ENCODE assay signal across 7 mouse cellular contexts in genomic region chr11:116023771-116024355, GRCm38 (mm10). TPM values are rescaled to one million over a fixed set of nuclear protein-coding genes. Genes with fewer than 3 reads are reported as not detected.
A peak's percentile ranks its signal among the peaks of the same experiment; 100 is the strongest.
DNase-seq lines count a peak whose midpoint lies in the region; ATAC-seq and TF ChIP-seq lines count a peak whose summit lies in the region.

No protein-coding gene starts in this region.

- peak overlapping the region; percentile 64 for H3K4me2 ChIP-seq in intestine, postnatal 0 days (replicated peaks; ENCODE audit: low read depth)

- no peaks in the 10 kb centered on the region for H3K4me1 ChIP-seq in cortical plate, adult 2 months (ENCODE audit: control insufficient read depth, insufficient read depth, low read length)
- no peaks in the 10 kb centered on the region for H3K4me1 ChIP-seq in intestine, postnatal 0 days (replicated peaks; ENCODE audit: control insufficient read depth, insufficient read depth, low read length)
- no peaks in the 10 kb centered on the region for H3K4me1 ChIP-seq in small intestine, adult 2 months (ENCODE audit: control insufficient read depth, insufficient read depth, insufficient read length, low read length)

- H3K9me3 ChIP-seq in intestine, postnatal 0 days (ENCODE audit: control insufficient read depth): no peaks in the 10 kb centered on the region

- H3K27me3 ChIP-seq in intestine, postnatal 0 days (replicated peaks; ENCODE audit: control insufficient read depth, insufficient read depth, low read length): no peaks in the 10 kb centered on the region
- no peaks in the 10 kb centered on the region for H3K27me3 ChIP-seq in small intestine, adult 2 months (ENCODE audit: control insufficient read depth, insufficient read depth, low read length)

- no peak for TF ChIP-seq POLR2A in cortical plate, adult 2 months (IDR thresholded peaks at IDR 0.05; ENCODE audit: extremely low read depth, insufficient read depth, low read length)
- no peak for TF ChIP-seq POLR2A in small intestine, adult 2 months (IDR thresholded peaks at IDR 0.05; ENCODE audit: low read depth, low read length)

- TF ChIP-seq CTCF in cortical plate, adult 2 months (IDR thresholded peaks at IDR 0.05; ENCODE audit: extremely low read depth, insufficient read depth, low read length): peak; percentile 45
- peak; percentile 87 for TF ChIP-seq CTCF in intestine, postnatal 0 days (IDR thresholded peaks at IDR 0.05; ENCODE audit: low read depth)
- peak; percentile 72 for TF ChIP-seq CTCF in small intestine, adult 2 months (IDR thresholded peaks at IDR 0.05; ENCODE audit: extremely low read depth, insufficient read length, insufficient replicate concordance, low read depth, low read length)

- H3K9ac ChIP-seq in intestine, postnatal 0 days (ENCODE audit: low read depth, low read length): peak overlapping the region; percentile 99

- peaks cover 14% of the 10 kb centered on the region for H3K36me3 ChIP-seq in intestine, postnatal 0 days (ENCODE audit: control insufficient read depth, insufficient read depth)
- peaks cover 20% of the 10 kb centered on the region for H3K36me3 ChIP-seq in small intestine, adult 2 months (ENCODE audit: control insufficient read depth, insufficient read depth, low read length)

- under 1% methylated on average over 56 of the region's 57 CpGs for WGBS in intestine, postnatal 0 days
- under 1% methylated on average over 57 of the region's 57 CpGs for WGBS in small intestine, adult 2 months

- peak; percentile 69 for ATAC-seq in granulocyte monocyte progenitor cell, adult 5-6 weeks (replicated peaks; ENCODE audit: poor library complexity, severe bottlenecking)
- peak; percentile 56 for ATAC-seq in intestine, postnatal 0 days
- ATAC-seq in megakaryocyte progenitor cell, adult 5-6 weeks (replicated peaks; ENCODE audit: poor library complexity): peak; percentile 66

- H3K27ac ChIP-seq in cortical plate, adult 2 months (ENCODE audit: insufficient read depth, low read length): peak overlapping the region; percentile 94
- H3K27ac ChIP-seq in intestine, postnatal 0 days (ENCODE audit: low read depth, low read length): peak overlapping the region; percentile 99
- H3K27ac ChIP-seq in small intestine, adult 2 months (ENCODE audit: insufficient read depth, low read depth, low read length): peak overlapping the region; percentile 98

- intact Hi-C loops in left cerebral cortex, postnatal 25 days (cut with DNase I): no loop called here

- peak; percentile 90 for DNase-seq in adrenal gland, postnatal 10 days
- peak; percentile 81 to 83 for DNase-seq in left cerebral cortex, postnatal 25 days (ENCODE audit: low spot score in 2 of 2)

- H3K4me3 ChIP-seq in cortical plate, adult 2 months (ENCODE audit: insufficient read depth, low read length): peak overlapping the region; percentile 91
- peak overlapping the region; percentile 99 for H3K4me3 ChIP-seq in intestine, postnatal 0 days (ENCODE audit: low read depth, low read length)
- peak overlapping the region; percentile 81 for H3K4me3 ChIP-seq in small intestine, adult 2 months (ENCODE audit: low read depth, low read length)

RNA-seq across cellular contexts. Expression of gene H3f3b, which starts 3.9 kb away (rescaled TPM):
- total RNA-seq in adrenal gland, postnatal 10 days (2021): 100 to 1,000 TPM; 401 to 426 TPM
- polyA plus RNA-seq in cortical plate, adult 2 months (2012; rRNA removed): 217 and 235 TPM in 2 replicates
- total RNA-seq in granulocyte monocyte progenitor cell, adult 5-6 weeks (2014; fragmentation: Nextera tagmentation): 447 and 460 TPM in 2 replicates
- 931 and 1,017 TPM in 2 replicates for total RNA-seq in granulocyte monocyte progenitor cell, adult 5-6 weeks (2017)
- 1,144 and 1,190 TPM in 2 replicates for polyA plus RNA-seq in intestine, postnatal 0 days (2015; fragmentation: Nextera tagmentation; extraction: Ambion mirVana)
- 100 to 1,000 TPM; 225 to 260 TPM for total RNA-seq in left cerebral cortex, postnatal 25 days (2021)
- 714 and 817 TPM in 2 replicates for total RNA-seq in megakaryocyte progenitor cell, adult 5-6 weeks (2015)
- 751 and 801 TPM in 2 replicates for total RNA-seq in megakaryocyte progenitor cell, adult 5-6 weeks (2017)
- 48.6 and 118 TPM in 2 replicates for polyA plus RNA-seq in small intestine, adult 2 months (2012; rRNA removed)

RNA-seq across cellular contexts. Expression of gene Unk, which starts 6.3 kb away (rescaled TPM):
- 10 to 100 TPM; 21.0 to 26.0 TPM for total RNA-seq in adrenal gland, postnatal 10 days (2021)
- polyA plus RNA-seq in cortical plate, adult 2 months (2012; rRNA removed): 31.1 and 33.4 TPM in 2 replicates
- total RNA-seq in granulocyte monocyte progenitor cell, adult 5-6 weeks (2014; fragmentation: Nextera tagmentation): 25.4 and 40.0 TPM in 2 replicates
- 15.2 and 19.9 TPM in 2 replicates for total RNA-seq in granulocyte monocyte progenitor cell, adult 5-6 weeks (2017)
- 7.4 and 8.8 TPM in 2 replicates for polyA plus RNA-seq in intestine, postnatal 0 days (2015; fragmentation: Nextera tagmentation; extraction: Ambion mirVana)
- total RNA-seq in left cerebral cortex, postnatal 25 days (2021): 10 to 100 TPM; 20.7 to 21.7 TPM
- total RNA-seq in megakaryocyte progenitor cell, adult 5-6 weeks (2015): 13.7 and 15.3 TPM in 2 replicates
- 14.2 and 18.7 TPM in 2 replicates for total RNA-seq in megakaryocyte progenitor cell, adult 5-6 weeks (2017)
- 10.4 and 21.5 TPM in 2 replicates for polyA plus RNA-seq in small intestine, adult 2 months (2012; rRNA removed)

RNA-seq across cellular contexts. Expression of gene Galk1, which starts 11.3 kb away (rescaled TPM):
- total RNA-seq in adrenal gland, postnatal 10 days (2021): 10 to 100 TPM; 67.0 to 90.6 TPM
- 19.2 and 20.4 TPM in 2 replicates for polyA plus RNA-seq in cortical plate, adult 2 months (2012; rRNA removed)
- 36.7 and 62.2 TPM in 2 replicates for total RNA-seq in granulocyte monocyte progenitor cell, adult 5-6 weeks (2014; fragmentation: Nextera tagmentation)
- 41.3 and 52.3 TPM in 2 replicates for total RNA-seq in granulocyte monocyte progenitor cell, adult 5-6 weeks (2017)
- 387 and 418 TPM in 2 replicates for polyA plus RNA-seq in intestine, postnatal 0 days (2015; fragmentation: Nextera tagmentation; extraction: Ambion mirVana)
- 10 to 100 TPM; 14.7 to 18.7 TPM for total RNA-seq in left cerebral cortex, postnatal 25 days (2021)
- total RNA-seq in megakaryocyte progenitor cell, adult 5-6 weeks (2015): 29.4 and 29.8 TPM in 2 replicates
- total RNA-seq in megakaryocyte progenitor cell, adult 5-6 weeks (2017): 46.5 and 52.7 TPM in 2 replicates
- polyA plus RNA-seq in small intestine, adult 2 months (2012; rRNA removed): 39.5 and 53.3 TPM in 2 replicates

RNA-seq across cellular contexts. Expression of gene Itgb4, which starts 49.4 kb away (rescaled TPM):
- 1 to 10 TPM; 3.1 to 4.7 TPM for total RNA-seq in adrenal gland, postnatal 10 days (2021)
- 8.0 and 8.2 TPM in 2 replicates for polyA plus RNA-seq in cortical plate, adult 2 months (2012; rRNA removed)
- total RNA-seq in granulocyte monocyte progenitor cell, adult 5-6 weeks (2014; fragmentation: Nextera tagmentation): not detected in 2 replicates
- not detected in 2 replicates for total RNA-seq in granulocyte monocyte progenitor cell, adult 5-6 weeks (2017)
- 16.6 and 17.8 TPM in 2 replicates for polyA plus RNA-seq in intestine, postnatal 0 days (2015; fragmentation: Nextera tagmentation; extraction: Ambion mirVana)
- 1 to 10 TPM; 3.7 to 6.6 TPM for total RNA-seq in left cerebral cortex, postnatal 25 days (2021)
- total RNA-seq in megakaryocyte progenitor cell, adult 5-6 weeks (2015): 0.05 and 0.15 TPM in 2 replicates
- total RNA-seq in megakaryocyte progenitor cell, adult 5-6 weeks (2017): 0.17 TPM in 1 of 2 replicates, not detected in the other
- polyA plus RNA-seq in small intestine, adult 2 months (2012; rRNA removed): 53.2 and 133 TPM in 2 replicates

RNA-seq across cellular contexts. Expression of gene Unc13d, which starts 53.9 kb away (rescaled TPM):
- total RNA-seq in adrenal gland, postnatal 10 days (2021): 1 to 10 TPM; 2.3 to 2.7 TPM
- 0.96 and 1.3 TPM in 2 replicates for polyA plus RNA-seq in cortical plate, adult 2 months (2012; rRNA removed)
- total RNA-seq in granulocyte monocyte progenitor cell, adult 5-6 weeks (2014; fragmentation: Nextera tagmentation): 19.1 and 26.7 TPM in 2 replicates
- total RNA-seq in granulocyte monocyte progenitor cell, adult 5-6 weeks (2017): 18.2 and 21.1 TPM in 2 replicates
- 1.1 and 1.2 TPM in 2 replicates for polyA plus RNA-seq in intestine, postnatal 0 days (2015; fragmentation: Nextera tagmentation; extraction: Ambion mirVana)
- total RNA-seq in left cerebral cortex, postnatal 25 days (2021): 1 to 10 TPM in 1 of 2 experiments, under 1 TPM in 1; 0.82 to 1.0 TPM
- total RNA-seq in megakaryocyte progenitor cell, adult 5-6 weeks (2015): 13.6 and 15.8 TPM in 2 replicates
- 15.5 and 26.1 TPM in 2 replicates for total RNA-seq in megakaryocyte progenitor cell, adult 5-6 weeks (2017)
- 5.8 and 7.1 TPM in 2 replicates for polyA plus RNA-seq in small intestine, adult 2 months (2012; rRNA removed)

Comparison
In these comparisons a context has a peak if more than half of its experiments do, and no peak if none do; other contexts are left out.
1. Peak in every context shown above with its lines: DNase-seq, ATAC-seq, H3K4me3 ChIP-seq and H3K27ac ChIP-seq.